Mouse (Mus musculus): ENCODE data around the gene Itgbl1.

GRCm38 (mm10) chr14:123927903-123928302, 268.1 kb downstream of the Itgbl1 start:
- TF ChIP-seq CTCF (IDR thresholded peaks at IDR 0.05; ENCODE audit: low read depth) = 0 out of 2 replicates have a peak, but pooled peaks have one; percentile 29
- TF ChIP-seq EP300 (IDR thresholded peaks at IDR 0.05; ENCODE audit: low read depth) = no peak
